Mouse (Mus musculus) kidney, postnatal 0 days (tissue): Measurements from ENCODE around the gene Hmg20b. TPM values are rescaled to one million over a fixed set of nuclear protein-coding genes. Genes with fewer than 3 reads are reported as not detected.
A peak's percentile ranks its signal among the peaks of the same experiment; 100 is the strongest.

Experiments
- ATAC-seq: fragments of 200-750 bp; cut with Nextera tagmentation; replicated peaks from 2 replicates; pipeline ENCODE4 v1.8.0; 2017; ENCODE audit warnings: low read depth, moderate number of reproducible peaks, moderate TSS enrichment, moderate library complexity; ENCODE audit not compliant: low FRiP score
- DNase-seq: peaks from one replicate; pipeline ENCODE4 v3.0.0-alpha.2; 2016; ENCODE audit warnings: low spot score
- H3K27ac ChIP-seq: fragments of 300-500 bp; sonication (generic); 2 replicates; pipeline ENCODE4 v1.5.1; 2014; ENCODE audit warnings: mild to moderate bottlenecking
- H3K27me3 ChIP-seq: fragments of 300-500 bp; sonication (generic); 2 replicates; pipeline ENCODE4 v1.6.1; 2014; ENCODE audit warnings: low read length, mixed read lengths; ENCODE audit not compliant: insufficient read depth
- H3K36me3 ChIP-seq: fragments of 300-500 bp; sonication (generic); 2 replicates; pipeline ENCODE4 v1.6.1; 2014; ENCODE audit warnings: low read length, mixed read lengths; ENCODE audit not compliant: insufficient read depth
- H3K4me1 ChIP-seq: fragments of 300-500 bp; sonication (generic); replicated peaks from 2 replicates; pipeline ENCODE4 v1.6.1; 2014; ENCODE audit warnings: antibody characterized with exemption, low read length, mixed read lengths; ENCODE audit not compliant: insufficient read depth
- H3K4me2 ChIP-seq: fragments of 300-500 bp; sonication (generic); 2 replicates; pipeline ENCODE4 v1.6.1; 2014; ENCODE audit warnings: mild to moderate bottlenecking, low read length, moderate library complexity, mixed read lengths
- H3K4me3 ChIP-seq: fragments of 300-500 bp; sonication (generic); replicated peaks from 2 replicates; pipeline ENCODE4 v1.5.1; 2014; ENCODE audit warnings: low read depth, low read length
- H3K9ac ChIP-seq: fragments of 300-500 bp; sonication (generic); 2 replicates; pipeline ENCODE4 v1.6.1; 2014; ENCODE audit warnings: low read depth, low read length
- H3K9me3 ChIP-seq: fragments of 300-500 bp; sonication (generic); replicated peaks from 2 replicates; pipeline ENCODE4 v1.6.1; 2016; ENCODE audit warnings: low read length, inconsistent platforms, mixed read lengths
- CTCF ChIP-seq: IDR thresholded peaks from 2 replicates; pipeline ENCODE4 v1.5.1; 2016; ENCODE audit warnings: antibody characterized with exemption, low read depth, mild to moderate bottlenecking, moderate library complexity
- WGBS: fragments of 180-500 bp; shearing (Covaris S2); extraction: QIAGEN DNeasy Blood & Tissue Kit; methylation state at CpG from one replicate; pipeline ENCODE4 v1.1.7; 2014; 5-methylcytosine and 5-hydroxymethylcytosine counted together
- polyA plus RNA-seq: library from polyadenylated mRNA; unstranded; fragments of >200 nt; fragmentation: Nextera tagmentation; extraction: Ambion mirVana; gene quantifications from 2 replicates; pipeline ENCODE4 v1.2.1, GENCODE M21; 2015

The Hmg20b gene
- polyA plus RNA-seq, 1 experiment from 2014 or later, result 92.4 TPM

GRCm38 (mm10) chr10:81302781-81303218 is 47.5 kb downstream of the Hmg20b start:
- Histone ChIP-seq H3K27me3 (no peaks in the 10 kb centered on the region), H3K9me3 (no peaks in the 10 kb centered on the region), H3K4me2 (peak overlapping the region; percentile 25; the same call in 1 of the 2 replicates), H3K36me3 (peaks cover 22% of the 10 kb centered on the region), H3K4me3 (no peak overlapping the region), H3K9ac (no peak overlapping the region), H3K27ac (peak overlapping the region; percentile 50), H3K4me1 (peaks cover 50% of the 10 kb centered on the region)
- ATAC-seq, result no peak
- 56% methylated on average over 14 of the region's 14 CpGs for WGBS
- peak; percentile 23 for DNase-seq
- TF ChIP-seq CTCF, result no peak

GRCm38 (mm10) chr10:81302288-81302687 is 48.0 kb downstream of the Hmg20b start:
- Histone ChIP-seq H3K9ac (no peak overlapping the region), H3K27me3 (no peaks in the 10 kb centered on the region), H3K9me3 (no peaks in the 10 kb centered on the region), H3K36me3 (peaks cover 17% of the 10 kb centered on the region), H3K4me1 (peaks cover 55% of the 10 kb centered on the region), H3K27ac (peak overlapping the region; percentile 50; the same call in 1 of the 2 replicates), H3K4me3 (no peak overlapping the region), H3K4me2 (no peak overlapping the region)
- TF ChIP-seq CTCF, result no peak
- DNase-seq (no peak), ATAC-seq (no peak)
- 64% methylated on average over 4 of the region's 4 CpGs for WGBS

GRCm38 (mm10) chr10:81301321-81301720 is 49.0 kb downstream of the Hmg20b start:
- peaks cover 7% of the 10 kb centered on the region for H3K36me3 ChIP-seq
- DNase-seq, result no peak
- no peak overlapping the region for H3K9ac ChIP-seq
- 68% methylated on average over 9 of the region's 9 CpGs for WGBS
- H3K9me3 ChIP-seq, result no peaks in the 10 kb centered on the region
- H3K4me3 ChIP-seq, result no peak overlapping the region
- no peak overlapping the region for H3K4me2 ChIP-seq
- peaks cover 58% of the 10 kb centered on the region for H3K4me1 ChIP-seq
- peak overlapping the region; percentile 90; the same call in 1 of the 2 replicates for H3K27ac ChIP-seq
- no peaks in the 10 kb centered on the region for H3K27me3 ChIP-seq
- TF ChIP-seq CTCF, result no peak
- no peak for ATAC-seq

- Histone ChIP-seq H3K9me3 (no peaks in the 10 kb centered on the region), H3K4me2 (no peak overlapping the region), H3K27me3 (no peaks in the 10 kb centered on the region), H3K9ac (peak overlapping the region; percentile 37), H3K27ac (peak overlapping the region; percentile 90), H3K4me1 (peaks cover 58% of the 10 kb centered on the region), H3K36me3 (no peaks in the 10 kb centered on the region), H3K4me3 (no peak overlapping the region)
- no peak for DNase-seq
- ATAC-seq, result peak; percentile 73
- 73% methylated on average over 9 of the region's 9 CpGs for WGBS
- TF ChIP-seq CTCF, result no peak
Observed at GRCm38 (mm10) chr10:81300352-81300907, 49.9 kb downstream of the Hmg20b start.

- Histone ChIP-seq H3K4me3 (no peak overlapping the region), H3K4me2 (no peak overlapping the region), H3K27ac (peak overlapping the region; percentile 90), H3K4me1 (peaks cover 60% of the 10 kb centered on the region), H3K9me3 (no peaks in the 10 kb centered on the region), H3K36me3 (no peaks in the 10 kb centered on the region), H3K9ac (peak overlapping the region; percentile 37), H3K27me3 (no peaks in the 10 kb centered on the region)
- TF ChIP-seq CTCF, result no peak; the same call in 1 of the 2 replicates
- DNase-seq (no peak), ATAC-seq (peak; percentile 65)
- WGBS, result 83% methylated on average over 14 of the region's 14 CpGs
Observed at GRCm38 (mm10) chr10:81299585-81300351, 50.5 kb downstream of the Hmg20b start.

- WGBS, result 83% methylated on average over 17 of the region's 17 CpGs
- Histone ChIP-seq H3K9ac (0 out of 2 replicates have a peak overlapping the region, but pooled peaks have one; percentile 31), H3K9me3 (no peaks in the 10 kb centered on the region), H3K4me1 (peaks cover 69% of the 10 kb centered on the region), H3K27me3 (no peaks in the 10 kb centered on the region), H3K36me3 (no peaks in the 10 kb centered on the region), H3K27ac (peak overlapping the region; percentile 90), H3K4me2 (no peak overlapping the region), H3K4me3 (no peak overlapping the region)
- TF ChIP-seq CTCF, result no peak
- no peak for ATAC-seq
- no peak for DNase-seq
Observed at GRCm38 (mm10) chr10:81298369-81299100, 51.7 kb downstream of the Hmg20b start.
